Mouse (Mus musculus): ENCODE results near the gene Ctse. TPM values are rescaled to one million over a fixed set of nuclear protein-coding genes. Genes with fewer than 3 reads are reported as not detected.
A peak's percentile ranks its signal among the peaks of the same experiment; 100 is the strongest.

Gene Ctse
- polyA plus RNA-seq, 1 experiment, result not detected

GRCm38 (mm10) chr1:131613361-131614133 is 24.6 kb upstream of the Ctse start:
- no peaks in the 10 kb centered on the region for H3K9me3 ChIP-seq (replicated peaks; ENCODE audit: control insufficient read depth, insufficient read depth, low read length, poor library complexity, severe bottlenecking)

GRCm38 (mm10) chr1:131614641-131615040 is 23.5 kb upstream of the Ctse start:
- Histone ChIP-seq H3K4me3 (ENCODE audit: low read depth, low read length) (no peak overlapping the region), H3K27me3 (ENCODE audit: control insufficient read depth, insufficient read depth, low read length, poor library complexity, severe bottlenecking) (no peaks in the 10 kb centered on the region), H3K4me1 (ENCODE audit: control insufficient read depth, insufficient read depth, low read length) (no peaks in the 10 kb centered on the region), H3K27ac (ENCODE audit: insufficient read depth, low read length) (no peak overlapping the region), H3K36me3 (ENCODE audit: control insufficient read depth, insufficient read depth, low read length, poor library complexity, severe bottlenecking) (no peaks in the 10 kb centered on the region), H3K9me3 (replicated peaks; ENCODE audit: control insufficient read depth, insufficient read depth, low read length, poor library complexity, severe bottlenecking) (no peaks in the 10 kb centered on the region), H3K9ac (ENCODE audit: low read depth, poor library complexity, severe bottlenecking) (no peak overlapping the region)
- no peak for TF ChIP-seq CTCF (IDR thresholded peaks at IDR 0.05; ENCODE audit: low read depth, low read length)

More at GRCm38 (mm10) chr1:131613361-131614133, 24.6 kb upstream of the Ctse start:
- no peaks in the 10 kb centered on the region for H3K27me3 ChIP-seq (ENCODE audit: control insufficient read depth, insufficient read depth, low read length, poor library complexity, severe bottlenecking)
- no peak for TF ChIP-seq POLR2A (IDR thresholded peaks at IDR 0.05; ENCODE audit: insufficient read depth, low read length)
- peak; percentile 77 for TF ChIP-seq CTCF (IDR thresholded peaks at IDR 0.05; ENCODE audit: low read depth, low read length)
- H3K27ac ChIP-seq (ENCODE audit: insufficient read depth, low read length), result no peak overlapping the region
- peak overlapping the region; percentile 31 for H3K4me3 ChIP-seq (ENCODE audit: low read depth, low read length)
- H3K36me3 ChIP-seq (ENCODE audit: control insufficient read depth, insufficient read depth, low read length, poor library complexity, severe bottlenecking), result no peaks in the 10 kb centered on the region
- no peak overlapping the region for H3K9ac ChIP-seq (ENCODE audit: low read depth, poor library complexity, severe bottlenecking)
- H3K4me1 ChIP-seq (ENCODE audit: control insufficient read depth, insufficient read depth, low read length), result no peaks in the 10 kb centered on the region

DNA sequence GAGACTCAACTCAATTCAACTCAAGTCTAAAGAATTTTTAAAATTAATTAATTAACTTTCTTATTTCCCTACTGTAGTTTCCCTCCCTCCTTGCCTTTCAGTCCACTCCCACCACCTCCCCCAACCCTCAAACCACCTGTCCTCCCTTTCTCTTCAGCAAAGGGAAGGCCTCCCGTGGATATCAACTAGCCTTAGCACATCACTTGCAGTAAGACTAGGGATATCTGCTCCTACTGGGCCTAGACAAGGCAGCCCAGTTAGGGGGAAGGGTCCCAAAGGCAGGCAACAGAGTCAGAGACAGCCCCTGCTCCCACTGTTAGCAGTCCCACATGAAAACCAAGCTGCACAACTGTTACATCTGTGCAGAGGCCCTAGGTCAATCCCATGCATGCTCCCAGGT is 22.0 kb upstream of the Ctse start:
- no peaks in the 10 kb centered on the region for H3K36me3 ChIP-seq (ENCODE audit: control insufficient read depth, insufficient read depth, low read length, poor library complexity, severe bottlenecking)
- H3K4me3 ChIP-seq (ENCODE audit: low read depth, low read length), result no peak overlapping the region
- TF ChIP-seq POLR2A (IDR thresholded peaks at IDR 0.05; ENCODE audit: insufficient read depth, low read length) (no peak), CTCF (IDR thresholded peaks at IDR 0.05; ENCODE audit: low read depth, low read length) (no peak)
- no peak overlapping the region for H3K9ac ChIP-seq (ENCODE audit: low read depth, poor library complexity, severe bottlenecking)
- H3K27me3 ChIP-seq (ENCODE audit: control insufficient read depth, insufficient read depth, low read length, poor library complexity, severe bottlenecking), result no peaks in the 10 kb centered on the region
- no peaks in the 10 kb centered on the region for H3K4me1 ChIP-seq (ENCODE audit: control insufficient read depth, insufficient read depth, low read length)
- H3K9me3 ChIP-seq (replicated peaks; ENCODE audit: control insufficient read depth, insufficient read depth, low read length, poor library complexity, severe bottlenecking), result no peaks in the 10 kb centered on the region
- no peak overlapping the region for H3K27ac ChIP-seq (ENCODE audit: insufficient read depth, low read length)

DNA sequence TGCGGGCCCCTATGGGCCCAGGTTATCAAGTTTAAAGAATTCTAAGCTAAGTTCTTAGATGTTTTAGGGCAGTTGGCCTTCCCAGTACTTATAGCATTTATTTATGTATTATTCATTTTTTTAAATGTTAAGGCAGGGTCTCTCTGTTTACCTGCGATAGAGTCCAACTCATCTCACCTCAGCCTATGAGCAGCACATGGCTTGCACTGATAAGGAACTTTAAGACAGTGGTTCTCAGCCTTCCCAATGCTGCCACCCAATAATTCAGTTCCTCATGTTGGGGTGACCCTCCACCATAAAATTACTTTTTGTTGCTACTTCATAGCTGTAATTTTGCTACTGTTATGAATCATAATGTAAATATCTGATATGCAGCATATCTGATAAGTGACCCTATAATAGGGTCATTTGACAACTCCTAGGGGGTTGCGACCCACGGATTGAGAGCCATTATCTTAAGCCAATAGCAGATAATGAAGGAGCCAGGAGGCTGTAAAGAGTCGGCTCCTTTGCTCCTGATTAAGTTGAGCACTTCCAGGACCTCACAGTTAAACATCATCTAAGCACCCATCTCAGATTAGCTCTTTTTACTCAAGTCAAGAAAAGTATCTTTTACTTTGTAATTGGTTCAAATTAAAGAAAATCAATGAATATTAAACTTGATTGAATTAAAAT is 21.4 kb upstream of the Ctse start:
- no peak for TF ChIP-seq POLR2A (IDR thresholded peaks at IDR 0.05; ENCODE audit: insufficient read depth, low read length)
- no peak for TF ChIP-seq CTCF (IDR thresholded peaks at IDR 0.05; ENCODE audit: low read depth, low read length)
- no peak for TF ChIP-seq EP300 (IDR thresholded peaks at IDR 0.05; ENCODE audit: insufficient read depth, low read depth, low read length)
- Histone ChIP-seq H3K27ac (ENCODE audit: insufficient read depth, low read length) (no peak overlapping the region), H3K4me3 (ENCODE audit: low read depth, low read length) (no peak overlapping the region), H3K27me3 (ENCODE audit: control insufficient read depth, insufficient read depth, low read length, poor library complexity, severe bottlenecking) (no peaks in the 10 kb centered on the region), H3K9ac (ENCODE audit: low read depth, poor library complexity, severe bottlenecking) (no peak overlapping the region), H3K9me3 (replicated peaks; ENCODE audit: control insufficient read depth, insufficient read depth, low read length, poor library complexity, severe bottlenecking) (no peaks in the 10 kb centered on the region), H3K4me1 (ENCODE audit: control insufficient read depth, insufficient read depth, low read length) (no peaks in the 10 kb centered on the region), H3K36me3 (ENCODE audit: control insufficient read depth, insufficient read depth, low read length, poor library complexity, severe bottlenecking) (no peaks in the 10 kb centered on the region)

- TF ChIP-seq POLR2A (IDR thresholded peaks at IDR 0.05; ENCODE audit: insufficient read depth, low read length), result no peak
- TF ChIP-seq CTCF (IDR thresholded peaks at IDR 0.05; ENCODE audit: low read depth, low read length), result peak; percentile 46
- Histone ChIP-seq H3K9ac (ENCODE audit: low read depth, poor library complexity, severe bottlenecking) (no peak overlapping the region), H3K27ac (ENCODE audit: insufficient read depth, low read length) (no peak overlapping the region), H3K36me3 (ENCODE audit: control insufficient read depth, insufficient read depth, low read length, poor library complexity, severe bottlenecking) (no peaks in the 10 kb centered on the region), H3K4me3 (ENCODE audit: low read depth, low read length) (no peak overlapping the region), H3K4me1 (ENCODE audit: control insufficient read depth, insufficient read depth, low read length) (no peaks in the 10 kb centered on the region), H3K27me3 (ENCODE audit: control insufficient read depth, insufficient read depth, low read length, poor library complexity, severe bottlenecking) (no peaks in the 10 kb centered on the region), H3K9me3 (replicated peaks; ENCODE audit: control insufficient read depth, insufficient read depth, low read length, poor library complexity, severe bottlenecking) (no peaks in the 10 kb centered on the region)
Observed at GRCm38 (mm10) chr1:131618576-131618975, 19.5 kb upstream of the Ctse start.

GRCm38 (mm10) chr1:131619348-131619747 is 18.8 kb upstream of the Ctse start:
- TF ChIP-seq CTCF (IDR thresholded peaks at IDR 0.05; ENCODE audit: low read depth, low read length) (no peak), POLR2A (IDR thresholded peaks at IDR 0.05; ENCODE audit: insufficient read depth, low read length) (no peak), EP300 (IDR thresholded peaks at IDR 0.05; ENCODE audit: insufficient read depth, low read depth, low read length) (no peak)
- H3K4me1 ChIP-seq (ENCODE audit: control insufficient read depth, insufficient read depth, low read length), result no peaks in the 10 kb centered on the region
- no peaks in the 10 kb centered on the region for H3K27me3 ChIP-seq (ENCODE audit: control insufficient read depth, insufficient read depth, low read length, poor library complexity, severe bottlenecking)

More at GRCm38 (mm10) chr1:131619348-131619747, 18.8 kb upstream of the Ctse start:
- Histone ChIP-seq H3K9ac (ENCODE audit: low read depth, poor library complexity, severe bottlenecking) (no peak overlapping the region), H3K27ac (ENCODE audit: insufficient read depth, low read length) (no peak overlapping the region), H3K36me3 (ENCODE audit: control insufficient read depth, insufficient read depth, low read length, poor library complexity, severe bottlenecking) (no peaks in the 10 kb centered on the region), H3K4me3 (ENCODE audit: low read depth, low read length) (no peak overlapping the region), H3K9me3 (replicated peaks; ENCODE audit: control insufficient read depth, insufficient read depth, low read length, poor library complexity, severe bottlenecking) (no peaks in the 10 kb centered on the region)

Measured in ES-Bruce4 (cell line).